Mouse (Mus musculus) cerebellum, adult 8-10 months (tissue): ENCODE data around the gene Zdhhc11.
"Not testable (repeated sequence)": the region's sequence is repeated elsewhere in the genome, so short reads cannot be mapped to it uniquely, and the experiment has no call there.

Source experiments
- DNase-seq: peaks from one replicate; pipeline ENCODE4 v3.0.0; 2022

Zdhhc11 gene

DNA sequence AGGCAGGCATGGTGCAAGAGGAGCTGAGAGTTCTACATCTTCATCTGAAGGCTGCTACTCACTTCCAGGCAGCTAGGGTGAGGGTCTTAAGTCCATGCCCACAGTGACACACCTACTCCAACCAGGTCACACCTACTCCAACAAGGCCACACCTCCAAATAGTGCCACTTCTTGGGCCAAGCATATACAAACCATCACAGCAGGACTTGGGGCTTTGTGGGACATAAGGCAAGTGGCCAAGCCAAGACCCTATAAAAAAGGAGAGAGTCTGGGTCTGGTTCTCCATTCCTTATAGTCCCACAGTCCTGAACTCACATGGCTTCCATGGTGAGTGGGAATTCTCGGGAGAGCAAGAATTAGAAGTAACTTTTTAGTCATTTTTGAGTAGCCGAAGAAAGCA is 44.6 kb downstream of the Zdhhc11 start:
- DNase-seq = not testable (repeated sequence)

DNA sequence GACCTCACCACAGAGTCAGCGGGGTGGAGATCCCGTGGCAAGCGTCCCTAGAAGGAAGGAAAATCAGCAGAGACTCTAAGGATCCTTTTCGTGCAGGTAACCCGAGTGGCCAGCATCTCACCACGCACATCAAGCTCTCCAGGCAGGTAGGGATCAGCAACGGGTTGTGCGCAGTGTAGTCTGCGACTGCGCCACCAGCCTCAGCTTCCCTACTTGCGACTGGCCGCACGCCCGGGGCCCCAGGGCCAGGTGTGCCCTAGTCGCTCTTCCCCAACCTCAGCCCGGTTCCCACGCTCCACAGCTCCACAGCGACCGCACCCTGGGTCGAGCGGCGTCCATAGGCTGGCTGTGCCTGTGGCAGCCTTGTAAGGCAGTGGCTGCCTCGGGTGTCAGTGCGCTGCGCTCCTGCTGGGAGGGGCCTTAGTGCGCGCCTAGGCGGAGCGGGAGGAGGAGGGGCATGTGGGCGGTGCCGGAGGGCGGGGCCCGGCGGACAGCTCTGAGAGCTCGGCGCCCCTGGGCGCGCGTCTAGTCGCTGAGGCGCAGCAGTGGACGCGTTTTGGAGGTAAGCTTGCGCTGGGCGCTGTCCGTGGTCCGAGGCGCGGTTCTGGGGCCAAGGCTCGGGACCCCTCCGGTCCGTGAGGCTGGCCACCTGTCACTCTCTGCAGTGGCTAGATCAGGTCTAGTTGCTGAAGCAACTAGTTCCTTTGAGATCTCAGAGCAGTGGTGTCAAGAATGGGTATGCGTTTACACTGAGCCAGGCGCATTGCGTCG is 45.5 kb downstream of the Zdhhc11 start, which contains the start of gene Tppp:
TSS of gene Tppp (plus strand) at position 460 of the 771 bp plus-strand sequence.
- peak; percentile 95 for DNase-seq

DNA sequence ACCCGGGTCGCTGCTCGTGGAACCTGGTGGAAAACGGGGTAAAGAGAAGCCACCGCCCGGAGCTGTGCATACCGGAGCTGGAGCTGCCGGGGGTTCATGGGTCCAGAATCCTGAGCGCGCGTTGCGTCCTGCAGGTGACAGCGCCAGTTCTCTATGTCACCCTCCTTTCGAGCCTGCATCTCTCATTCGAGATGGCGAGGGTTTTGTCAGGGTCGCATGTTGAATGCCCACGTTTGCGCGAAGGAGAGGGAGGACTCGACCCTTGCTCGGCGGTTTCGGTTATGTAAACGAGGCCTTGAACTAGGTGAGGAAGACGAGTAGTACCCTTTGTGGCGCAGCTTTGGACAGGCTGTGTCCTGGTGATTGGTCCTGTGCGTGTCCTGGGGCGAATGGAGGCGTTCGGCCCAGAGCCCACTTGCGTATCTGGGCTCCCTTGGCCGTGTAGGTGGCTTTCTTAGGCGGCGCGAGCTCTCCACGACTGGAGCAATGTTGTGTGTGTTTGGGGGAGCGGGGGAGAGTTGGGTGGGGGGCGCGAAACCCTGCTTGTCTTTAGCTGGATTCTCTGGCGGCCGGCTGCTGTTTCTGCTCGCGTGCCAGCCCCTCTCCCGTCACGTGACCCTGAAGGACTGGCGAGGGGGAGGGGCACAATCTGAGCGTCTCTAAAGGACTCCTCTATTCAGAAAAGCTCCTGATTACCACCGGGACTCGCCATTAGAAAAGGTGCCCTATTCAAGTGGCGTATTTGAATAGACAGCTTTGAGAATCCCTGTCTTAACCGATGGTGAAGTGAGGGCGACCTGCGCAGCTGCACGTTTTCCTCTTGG is 46.4 kb downstream of the Zdhhc11 start:
- DNase-seq = peak; percentile 80

DNA sequence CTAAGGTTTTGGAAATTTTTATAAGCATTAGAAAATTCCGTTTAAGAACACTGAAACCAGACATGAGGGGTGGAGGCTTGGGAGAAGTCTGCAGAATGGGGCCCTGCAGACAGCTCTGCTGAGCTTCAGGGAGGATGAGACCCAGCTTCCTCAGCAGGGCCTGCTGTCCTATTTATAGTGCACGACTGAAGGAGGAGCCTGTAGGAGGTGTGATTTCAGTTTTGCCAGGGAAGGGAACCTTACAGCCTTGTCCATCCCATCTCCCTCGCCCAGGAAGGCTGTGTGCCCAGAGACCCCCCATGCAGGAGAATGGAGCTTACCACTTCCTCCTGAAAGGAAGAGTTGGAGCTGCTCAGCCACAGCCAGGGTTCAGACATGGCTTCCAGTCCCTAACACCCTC is 47.0 kb downstream of the Zdhhc11 start:
- DNase-seq = no peak

DNA sequence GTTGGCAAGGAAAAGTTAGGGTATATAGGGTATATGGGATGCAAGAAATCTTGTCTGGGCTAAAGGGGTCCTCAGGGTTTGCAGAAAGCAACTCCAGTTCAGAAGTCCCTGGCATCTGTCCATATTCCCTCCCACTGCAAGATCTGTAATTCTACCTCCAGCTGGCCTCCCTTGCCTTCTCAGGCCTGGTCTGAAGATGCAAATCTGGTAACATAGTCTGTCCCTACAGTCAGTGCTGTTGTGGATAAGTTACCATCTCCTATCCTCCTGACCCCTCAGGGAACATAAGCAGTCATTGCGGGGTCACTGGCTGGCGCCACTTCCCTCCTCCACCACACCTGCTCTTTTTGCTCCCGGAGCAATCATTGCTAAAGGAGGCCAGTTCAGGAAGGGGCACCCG is 52.3 kb downstream of the Zdhhc11 start:
- DNase-seq = no peak

DNA sequence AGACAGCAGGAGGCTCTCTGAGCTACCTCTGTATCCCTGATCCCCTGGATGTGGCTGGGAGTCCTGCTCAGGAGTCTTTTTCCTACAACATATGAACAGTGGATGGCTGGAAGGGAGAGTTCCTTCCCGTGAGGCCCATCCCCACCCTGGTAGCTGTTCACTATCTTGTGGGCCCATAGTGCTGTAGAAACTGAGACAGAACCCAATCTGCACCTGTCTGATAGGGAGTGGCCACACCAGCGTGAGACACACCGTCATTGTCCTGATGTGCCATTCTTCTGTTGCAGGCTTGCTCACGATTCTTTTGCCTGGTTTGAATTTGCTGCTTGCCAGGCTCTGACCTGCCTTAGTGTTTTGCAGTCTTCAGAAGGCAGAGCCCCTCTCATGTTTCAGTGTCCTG is 53.8 kb downstream of the Zdhhc11 start:
- DNase-seq = no peak

DNA sequence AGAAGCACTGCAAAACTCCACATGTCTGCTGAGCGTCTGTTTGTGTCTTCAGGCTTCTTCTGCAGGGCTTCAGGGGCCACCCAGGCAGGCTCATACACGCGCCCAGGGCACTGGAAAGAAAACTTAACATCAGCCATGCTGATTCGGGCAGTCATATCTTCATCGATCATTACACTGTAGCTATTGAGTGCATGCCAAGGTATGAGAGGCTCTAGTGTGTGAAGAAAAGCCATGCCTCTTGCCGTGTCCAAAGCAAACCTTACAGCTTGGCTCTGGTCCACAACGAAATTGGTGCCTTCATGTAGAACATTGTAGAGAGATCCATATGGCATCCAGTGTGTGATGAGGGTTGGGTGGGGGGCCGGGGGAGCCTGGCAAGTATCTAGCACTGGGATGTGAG is 55.4 kb downstream of the Zdhhc11 start:
- not testable (repeated sequence) for DNase-seq

DNA sequence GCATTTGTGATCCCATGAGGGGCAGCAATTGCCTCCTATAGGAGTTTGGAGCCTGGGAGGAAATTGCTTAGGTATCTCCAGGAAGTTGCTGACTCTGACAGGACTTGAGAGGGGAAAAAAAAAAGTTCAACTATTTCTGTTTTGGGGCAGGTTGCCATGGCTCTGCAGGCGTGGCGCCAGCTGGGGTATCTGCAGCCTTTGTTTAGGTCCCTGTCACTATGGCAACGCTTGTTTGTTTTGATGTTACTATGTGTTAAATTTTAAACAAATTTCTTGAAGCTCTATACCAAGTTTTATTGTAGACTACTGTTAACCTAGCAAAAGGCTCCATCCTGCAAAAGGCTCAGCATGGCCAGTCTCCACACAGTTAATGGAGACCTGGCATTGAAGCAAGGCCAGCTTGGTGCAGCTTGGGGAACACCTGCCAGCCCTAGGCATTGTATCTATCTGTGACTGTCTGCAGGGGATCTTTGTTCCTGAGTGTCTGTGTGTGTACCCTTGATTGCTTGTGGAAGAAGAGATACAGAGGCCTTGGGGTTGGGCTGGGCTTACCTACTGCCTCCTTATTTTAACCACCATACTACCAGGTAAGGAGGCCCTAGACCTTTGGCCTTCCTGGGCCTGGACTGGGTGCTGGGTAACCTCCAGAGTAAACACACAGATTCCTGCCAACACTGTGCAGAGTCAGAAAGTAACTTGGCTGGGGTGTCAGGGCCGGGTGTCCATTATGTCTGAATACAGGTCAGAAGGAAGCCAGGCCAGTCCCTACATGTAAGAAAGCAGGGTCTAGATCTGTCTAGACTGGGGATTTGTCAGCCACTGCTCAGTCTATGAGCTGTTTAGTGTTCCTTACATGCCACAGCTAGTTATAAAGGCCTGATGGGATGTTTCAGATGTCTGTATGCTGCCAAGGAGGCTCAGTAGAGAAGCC is 61.8 kb downstream of the Zdhhc11 start:
- peak; percentile 34 for DNase-seq

DNA sequence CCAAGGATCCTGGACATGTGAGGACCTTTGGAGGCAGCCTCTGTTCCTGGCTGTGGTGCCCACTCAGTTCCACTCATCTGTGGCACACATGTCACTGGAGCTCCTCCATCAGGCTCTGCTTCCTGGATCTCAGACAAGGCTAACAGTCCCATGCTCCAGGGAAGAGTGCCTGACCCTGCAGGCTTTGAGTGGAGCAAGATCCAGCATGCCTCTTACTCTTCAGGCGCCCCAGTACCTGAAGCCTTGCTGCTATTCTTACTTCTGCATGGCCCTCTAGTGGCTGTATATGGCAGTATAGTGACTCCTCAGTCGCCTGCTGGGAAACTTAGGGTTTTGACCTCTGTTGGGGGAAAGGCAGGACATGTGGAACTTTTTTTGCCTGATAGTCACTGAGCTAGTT is 62.6 kb downstream of the Zdhhc11 start:
- peak; percentile 43 for DNase-seq

DNA sequence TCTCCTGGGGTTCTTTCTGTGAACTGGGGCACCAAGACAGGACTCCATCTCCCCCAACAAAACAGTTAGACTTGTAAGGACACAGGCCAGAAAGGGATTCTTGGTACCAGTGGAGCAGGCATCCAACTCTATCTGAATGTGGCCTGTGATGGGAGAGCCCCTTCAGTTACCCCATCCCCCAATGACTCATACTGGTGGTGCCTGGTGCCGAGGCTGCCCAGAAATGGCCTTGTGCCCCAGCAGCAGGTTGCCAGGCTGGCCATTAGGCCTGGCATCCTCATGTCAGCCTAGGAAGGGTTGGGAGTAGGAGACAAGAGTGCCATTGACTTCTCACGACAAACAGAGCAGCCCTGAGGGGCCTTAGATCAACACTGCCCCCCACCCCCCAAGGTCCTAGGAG is 64.5 kb downstream of the Zdhhc11 start:
- no peak for DNase-seq

DNA sequence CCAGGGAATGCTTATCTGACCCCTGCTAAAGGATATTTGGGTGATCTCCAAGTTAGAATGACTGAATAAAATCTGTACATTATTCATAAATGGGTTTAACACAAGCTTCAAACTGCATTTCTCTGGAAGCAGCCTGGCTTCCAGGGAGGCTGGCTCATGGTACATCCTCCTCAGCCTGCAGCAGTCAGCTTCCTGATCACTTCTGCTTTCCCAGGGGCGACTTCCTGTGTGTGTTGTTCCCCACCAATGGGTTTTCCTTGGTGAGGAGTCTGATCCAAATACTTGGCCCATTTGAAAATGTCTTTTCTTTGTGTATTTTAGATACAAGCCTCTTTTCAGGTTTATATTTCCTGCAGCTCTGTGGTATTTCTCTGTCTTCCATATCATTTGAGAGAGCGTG is 65.4 kb downstream of the Zdhhc11 start:
- DNase-seq = no peak

DNA sequence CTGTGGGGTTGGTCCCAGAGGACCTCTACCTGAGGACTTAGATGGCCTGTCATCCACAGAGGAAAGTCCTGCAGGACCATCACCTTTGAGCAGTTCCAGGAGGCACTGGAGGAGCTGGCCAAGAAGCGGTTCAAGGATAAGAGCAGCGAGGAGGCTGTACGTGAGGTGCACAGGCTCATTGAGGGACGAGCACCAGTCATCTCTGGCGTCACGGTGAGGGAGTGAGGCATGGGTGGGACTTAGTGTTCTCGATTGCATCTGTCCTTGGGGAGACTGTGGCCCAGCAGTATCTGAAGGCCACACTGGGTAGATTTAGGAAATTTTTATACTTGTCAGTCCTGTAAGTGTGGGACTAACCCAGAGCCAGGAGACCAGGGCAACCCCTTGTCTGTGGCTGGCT is 67.0 kb downstream of the Zdhhc11 start:
- no peak for DNase-seq

DNA sequence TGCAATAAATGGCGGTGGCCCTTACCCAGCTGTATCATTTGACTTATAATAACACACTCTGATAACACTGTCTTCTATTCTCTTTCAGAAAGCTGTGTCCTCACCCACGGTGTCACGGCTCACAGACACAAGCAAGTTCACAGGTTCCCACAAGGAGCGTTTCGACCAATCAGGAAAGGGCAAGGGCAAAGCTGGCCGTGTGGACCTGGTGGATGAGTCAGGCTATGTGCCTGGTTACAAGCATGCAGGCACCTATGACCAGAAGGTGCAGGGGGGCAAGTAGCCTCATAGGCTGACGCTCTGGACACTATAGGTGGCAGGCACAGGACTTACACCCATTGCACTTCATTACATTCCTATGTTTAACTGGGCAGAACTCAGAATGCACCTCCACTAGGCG is 67.5 kb downstream of the Zdhhc11 start:
- DNase-seq = no peak

DNA sequence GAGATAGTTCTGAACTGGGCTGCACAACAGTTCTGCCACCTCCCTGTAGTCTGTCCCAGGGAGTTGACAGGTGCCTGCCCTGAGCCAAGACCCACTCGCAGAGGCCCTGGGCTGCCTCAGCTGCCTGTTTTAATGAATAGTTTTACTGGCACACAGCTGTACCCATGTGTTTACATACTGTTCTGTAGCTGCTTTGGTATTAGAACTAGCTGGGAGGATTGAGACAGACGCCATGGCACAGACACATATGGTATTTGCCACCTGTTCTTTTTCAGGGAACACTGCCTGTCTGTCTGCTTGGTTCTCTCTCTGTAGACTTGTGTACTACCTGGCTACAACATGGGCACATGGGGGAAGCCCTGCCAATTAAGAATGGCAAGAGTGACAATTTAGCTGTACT is 71.1 kb downstream of the Zdhhc11 start:
- no peak for DNase-seq

DNA sequence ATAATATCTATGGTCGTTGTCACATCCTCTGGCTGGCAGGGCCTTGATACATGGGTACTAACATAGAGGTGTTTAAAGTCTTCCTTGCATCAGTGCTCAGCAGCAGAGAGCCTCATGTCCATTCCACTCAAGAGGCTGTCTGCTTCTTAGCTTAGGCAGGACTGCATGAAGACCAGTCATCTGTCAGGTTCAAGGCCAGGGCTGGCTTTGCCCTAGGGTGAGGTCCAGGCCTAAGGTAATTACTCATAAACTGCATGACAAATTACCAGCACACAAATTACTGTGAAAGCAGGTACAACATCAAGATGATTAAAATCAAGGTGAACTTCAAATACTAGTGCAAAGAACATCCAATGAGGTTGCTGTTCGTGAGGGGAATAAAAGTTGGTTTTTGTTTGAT is 72.1 kb downstream of the Zdhhc11 start:
- no peak for DNase-seq

DNA sequence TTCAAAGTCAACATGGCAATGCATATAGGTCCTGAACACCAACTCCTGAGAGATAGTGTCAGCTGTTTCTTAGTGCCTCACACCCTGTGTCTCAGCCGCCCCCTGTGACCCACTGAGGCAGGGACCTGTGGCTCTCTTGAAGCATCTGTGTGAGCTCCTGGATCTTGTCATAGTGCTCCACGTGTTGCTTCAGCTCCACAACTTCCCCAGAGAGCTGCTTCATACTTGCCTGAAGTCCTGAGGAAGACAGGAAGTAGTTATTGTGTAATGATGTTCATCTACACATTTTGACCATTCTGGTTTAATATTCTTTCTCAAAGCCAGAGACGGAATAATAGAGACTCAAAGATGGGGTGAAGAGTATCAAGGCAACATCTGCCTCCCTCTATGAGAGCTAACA is 76.3 kb downstream of the Zdhhc11 start:
- no peak for DNase-seq
